Mouse (Mus musculus) erythroblast, embryonic 14.5 days (primary cell): ENCODE data around the gene Cttnbp2. TPM values are rescaled to one million over a fixed set of nuclear protein-coding genes. Genes with fewer than 3 reads are reported as not detected.

Experiments
- H3K27me3 ChIP-seq: 2 replicates; pipeline ENCODE4 v1.6.1; 2012; ENCODE audit warnings: inconsistent platforms; ENCODE audit not compliant: control insufficient read depth
- H3K36me3 ChIP-seq: 2 replicates; pipeline ENCODE4 v1.6.1; 2012; ENCODE audit warnings: mild to moderate bottlenecking, inconsistent platforms; ENCODE audit not compliant: control insufficient read depth
- H3K4me1 ChIP-seq: 2 replicates; pipeline ENCODE4 v1.6.1; 2012; ENCODE audit warnings: inconsistent platforms; ENCODE audit not compliant: control insufficient read depth
- H3K4me3 ChIP-seq: replicated peaks from 2 replicates; pipeline ENCODE3; 2012; ENCODE audit warnings: moderate library complexity, mild to moderate bottlenecking, inconsistent platforms
- H3K9me3 ChIP-seq: 2 replicates; pipeline ENCODE4 v1.6.1; 2012; ENCODE audit warnings: low read length, inconsistent platforms, mixed read lengths; ENCODE audit not compliant: control insufficient read depth
- GATA1 ChIP-seq: IDR thresholded peaks from 2 replicates; pipeline ENCODE4 v1.6.1; 2012; ENCODE audit warnings: low read length, inconsistent platforms, mixed read lengths
- TAL1 ChIP-seq: IDR thresholded peaks from 3 replicates; pipeline ENCODE4 v1.6.1; 2012; ENCODE audit warnings: low read length, inconsistent platforms, mixed read lengths
- polyA plus RNA-seq: library from polyadenylated mRNA; stranded (reverse); fragments of >175 nt; gene quantifications from 2 replicates; pipeline ENCODE4 v1.2.3, GENCODE M21; 2012

Cttnbp2 gene
- polyA plus RNA-seq, 1 experiment, result not detected

DNA sequence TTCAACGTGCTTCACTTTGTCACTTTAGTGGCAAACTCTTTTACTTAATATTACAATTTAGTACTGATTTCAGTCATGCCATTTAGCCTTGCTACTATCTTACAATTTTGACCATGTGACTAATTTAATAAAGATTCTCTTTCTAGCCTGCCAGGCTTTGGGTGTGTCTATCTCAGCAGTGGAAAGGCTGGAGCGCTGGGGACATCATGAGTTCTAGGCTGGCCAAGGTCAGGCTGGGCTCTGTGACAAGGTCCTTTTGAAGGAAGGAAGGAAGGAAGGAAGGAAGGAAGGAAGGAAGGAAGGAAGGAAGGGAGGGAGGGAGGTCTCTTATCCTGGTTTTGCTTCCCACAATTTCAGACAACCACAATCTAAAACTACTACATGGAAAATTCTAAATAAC is 39.7 kb downstream of the Cttnbp2 start:
- TF ChIP-seq TAL1, result no peak
- TF ChIP-seq GATA1, result no peak

DNA sequence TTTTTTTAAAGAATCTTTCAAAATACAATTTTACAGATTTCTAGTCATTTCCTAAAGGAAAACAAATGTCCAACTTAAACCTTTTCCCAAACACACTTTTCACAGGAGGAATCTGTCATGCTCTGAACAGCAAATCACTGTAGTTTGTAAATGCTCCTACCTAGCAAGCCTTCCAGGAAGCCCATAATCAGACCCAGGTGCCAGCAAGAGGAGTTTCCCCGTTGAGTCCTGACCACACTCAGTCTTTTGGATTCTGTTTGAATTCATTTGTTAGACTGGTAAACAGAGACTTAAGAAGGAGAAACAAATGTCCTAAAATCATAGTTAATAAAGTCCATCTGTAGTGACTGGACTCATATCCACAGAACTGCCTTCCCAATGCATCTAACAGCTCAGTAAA is 40.1 kb downstream of the Cttnbp2 start:
- H3K9me3 ChIP-seq, result no peaks in the 10 kb centered on the region
- no peaks in the 10 kb centered on the region for H3K27me3 ChIP-seq
- H3K36me3 ChIP-seq, result no peaks in the 10 kb centered on the region
- TF ChIP-seq GATA1, result no peak
- no peak for TF ChIP-seq TAL1
- no peak overlapping the region for H3K4me3 ChIP-seq
- no peaks in the 10 kb centered on the region for H3K4me1 ChIP-seq

More for the DNA sequence above, 39.7 kb downstream of the Cttnbp2 start:
- H3K4me3 ChIP-seq, result no peak overlapping the region
- H3K9me3 ChIP-seq, result no peaks in the 10 kb centered on the region
- no peaks in the 10 kb centered on the region for H3K4me1 ChIP-seq
- H3K27me3 ChIP-seq, result no peaks in the 10 kb centered on the region
- H3K36me3 ChIP-seq, result no peaks in the 10 kb centered on the region

DNA sequence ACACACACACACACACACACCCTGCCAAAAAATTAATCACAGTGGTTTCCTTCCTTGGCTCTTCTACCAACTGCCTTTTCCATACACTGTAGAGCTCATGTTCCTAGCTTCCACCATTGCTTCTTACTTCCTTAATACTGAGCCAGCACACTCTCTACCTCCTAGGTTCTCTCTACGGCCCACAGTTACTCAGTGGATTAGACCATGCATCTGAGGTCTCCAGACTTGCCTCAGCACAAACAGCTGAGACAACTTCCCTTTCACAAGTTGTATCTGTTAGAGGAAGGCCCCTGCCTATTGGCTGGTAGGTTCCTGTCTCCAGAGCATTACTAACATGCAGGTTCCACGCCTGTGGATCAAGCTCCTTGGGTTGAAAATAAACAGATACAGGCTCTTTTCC is 45.4 kb downstream of the Cttnbp2 start:
- Histone ChIP-seq H3K27me3 (no peaks in the 10 kb centered on the region), H3K9me3 (no peaks in the 10 kb centered on the region), H3K36me3 (no peaks in the 10 kb centered on the region), H3K4me1 (no peaks in the 10 kb centered on the region), H3K4me3 (no peak overlapping the region)
- no peak for TF ChIP-seq TAL1
- no peak for TF ChIP-seq GATA1

DNA sequence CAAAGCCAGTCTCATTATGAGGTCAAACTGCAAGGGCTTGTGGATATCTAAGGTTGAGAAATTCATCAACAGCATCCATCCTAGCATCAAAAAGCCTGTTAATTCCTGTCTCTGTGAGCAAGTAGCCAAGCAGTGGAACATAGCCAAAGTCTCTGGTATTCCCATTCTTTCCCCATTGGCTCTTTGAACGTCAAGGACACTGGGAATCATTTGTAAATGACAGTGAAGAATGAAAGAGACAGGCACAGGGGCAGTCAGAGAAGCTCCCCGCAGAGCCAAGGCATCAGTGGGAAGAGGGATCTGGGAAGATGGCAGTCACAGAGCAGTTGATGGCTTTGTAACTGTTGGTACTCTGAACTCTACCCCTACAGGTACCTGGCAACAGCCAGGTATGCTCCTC is 46.9 kb downstream of the Cttnbp2 start:
- no peaks in the 10 kb centered on the region for H3K4me1 ChIP-seq
- no peaks in the 10 kb centered on the region for H3K9me3 ChIP-seq
- TF ChIP-seq TAL1 (no peak), GATA1 (no peak)
- no peak overlapping the region for H3K4me3 ChIP-seq
- H3K27me3 ChIP-seq, result no peaks in the 10 kb centered on the region
- H3K36me3 ChIP-seq, result no peaks in the 10 kb centered on the region

DNA sequence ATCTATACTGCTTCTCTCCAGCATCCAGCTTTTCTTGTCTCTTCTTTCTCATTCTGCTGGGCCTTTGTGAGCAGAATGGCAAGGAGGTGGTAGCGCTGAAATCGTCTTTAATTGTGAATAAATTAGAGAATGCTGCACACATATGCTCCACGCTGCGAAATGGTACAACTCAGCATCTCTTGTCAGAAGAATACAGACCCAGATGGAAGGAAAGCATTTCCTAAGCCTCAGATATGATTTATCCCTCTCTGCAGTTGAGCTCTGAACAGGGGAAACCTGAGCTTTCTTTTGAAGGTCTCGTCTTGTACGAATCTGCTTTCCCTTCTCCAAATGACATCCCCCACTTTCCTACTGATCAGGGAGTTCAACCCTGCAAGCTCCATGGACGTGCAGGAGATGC is 48.4 kb downstream of the Cttnbp2 start:
- TF ChIP-seq GATA1 (no peak), TAL1 (no peak)
- H3K27me3 ChIP-seq, result no peaks in the 10 kb centered on the region
- no peaks in the 10 kb centered on the region for H3K36me3 ChIP-seq
- H3K4me3 ChIP-seq, result no peak overlapping the region
- H3K9me3 ChIP-seq, result no peaks in the 10 kb centered on the region
- no peaks in the 10 kb centered on the region for H3K4me1 ChIP-seq

DNA sequence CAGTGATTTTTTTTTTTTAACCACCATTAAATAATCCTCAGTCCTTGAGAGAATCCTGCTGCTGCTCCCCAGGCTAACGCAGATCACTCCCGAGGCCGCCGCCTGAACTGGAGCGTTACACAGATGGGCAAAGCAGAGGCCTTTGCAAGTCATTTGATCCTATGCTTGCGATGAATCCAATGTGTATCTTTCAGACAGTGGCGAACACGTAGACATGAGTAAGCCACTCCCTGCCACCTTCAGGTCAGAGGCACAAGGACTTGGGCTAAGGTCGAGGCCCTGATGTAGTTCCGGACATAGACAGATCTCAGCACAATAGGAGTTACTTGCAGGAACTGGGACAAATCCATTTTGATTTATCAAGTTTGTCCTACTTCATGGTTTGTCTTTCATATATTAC is 49.0 kb downstream of the Cttnbp2 start:
- TF ChIP-seq GATA1 (no peak), TAL1 (no peak)
- no peak overlapping the region for H3K4me3 ChIP-seq
- no peaks in the 10 kb centered on the region for H3K27me3 ChIP-seq
- no peaks in the 10 kb centered on the region for H3K9me3 ChIP-seq
- H3K4me1 ChIP-seq, result no peaks in the 10 kb centered on the region
- no peaks in the 10 kb centered on the region for H3K36me3 ChIP-seq

DNA sequence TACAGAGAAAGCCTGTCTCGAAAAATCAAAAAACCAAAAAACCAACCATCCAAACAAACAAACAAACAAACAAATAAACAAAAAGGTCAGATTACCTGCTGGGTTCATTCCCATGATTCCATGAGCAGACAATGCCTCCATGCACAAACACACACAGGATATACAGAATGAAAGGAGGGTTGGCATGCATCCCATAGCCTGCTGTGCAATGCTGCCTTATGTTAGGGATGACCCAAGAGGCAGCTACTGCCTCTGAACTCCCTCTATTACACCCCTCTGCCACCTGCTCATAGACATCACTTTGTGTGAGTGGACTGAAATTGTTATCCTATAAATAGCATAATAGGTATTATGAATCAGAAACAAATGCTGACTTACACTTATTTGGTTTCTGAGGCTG is 55.0 kb downstream of the Cttnbp2 start:
- Histone ChIP-seq H3K4me1 (no peaks in the 10 kb centered on the region), H3K4me3 (no peak overlapping the region), H3K36me3 (no peaks in the 10 kb centered on the region), H3K9me3 (no peaks in the 10 kb centered on the region), H3K27me3 (no peaks in the 10 kb centered on the region)
- TF ChIP-seq GATA1 (no peak), TAL1 (no peak)

DNA sequence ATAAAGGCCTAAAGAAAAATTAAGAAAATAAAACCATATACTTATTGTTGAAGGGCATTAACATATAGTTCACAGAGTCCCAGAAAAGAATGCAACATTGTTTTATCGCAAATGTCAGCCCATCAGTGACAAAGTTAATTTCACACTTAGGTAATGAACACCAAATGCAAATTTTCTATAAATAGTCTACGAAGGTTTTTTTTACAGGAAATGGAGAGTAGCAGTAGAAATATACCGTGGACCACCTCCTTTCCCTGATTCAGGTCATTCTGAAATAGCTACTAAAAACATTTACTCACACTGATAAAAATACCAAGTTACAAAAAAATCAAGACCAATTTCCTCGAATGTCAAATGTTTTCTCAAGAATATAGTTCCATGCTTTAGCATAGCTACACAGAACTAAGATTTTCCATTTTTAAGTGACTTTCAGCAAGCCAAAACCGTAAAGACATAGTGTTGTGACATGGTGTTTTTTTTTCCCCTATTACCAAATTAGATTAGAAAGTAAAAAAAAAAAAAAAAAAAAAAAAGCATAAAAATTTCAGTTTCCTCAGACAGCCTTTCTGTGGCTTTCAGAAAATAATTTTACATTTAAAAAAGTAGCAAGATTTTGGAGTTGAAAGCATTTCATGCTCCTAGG is 64.0 kb downstream of the Cttnbp2 start:
- Histone ChIP-seq H3K4me1 (no peaks in the 10 kb centered on the region), H3K36me3 (no peaks in the 10 kb centered on the region), H3K9me3 (no peaks in the 10 kb centered on the region), H3K4me3 (no peak overlapping the region), H3K27me3 (no peaks in the 10 kb centered on the region)
- no peak for TF ChIP-seq GATA1

DNA sequence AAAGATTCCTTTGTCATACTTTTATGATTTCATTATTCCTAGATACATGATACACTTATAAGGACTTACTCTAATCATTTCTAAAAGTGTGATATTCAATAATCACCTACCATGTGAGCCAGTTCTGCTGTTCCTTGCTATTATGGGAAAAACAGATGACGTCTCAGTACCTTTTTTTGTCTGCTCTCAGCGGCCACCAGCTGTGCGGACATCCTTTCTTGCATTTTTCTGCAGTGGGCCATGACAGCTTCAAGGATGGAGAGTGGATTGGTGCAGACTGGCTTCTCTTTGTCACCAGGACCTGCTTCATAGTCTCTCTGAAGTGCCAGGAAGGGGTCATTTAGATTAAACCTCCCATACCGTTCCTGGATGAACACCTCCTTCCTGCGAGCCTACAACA is 66.6 kb downstream of the Cttnbp2 start:
- no peaks in the 10 kb centered on the region for H3K4me1 ChIP-seq
- TF ChIP-seq TAL1 (no peak), GATA1 (no peak)

DNA sequence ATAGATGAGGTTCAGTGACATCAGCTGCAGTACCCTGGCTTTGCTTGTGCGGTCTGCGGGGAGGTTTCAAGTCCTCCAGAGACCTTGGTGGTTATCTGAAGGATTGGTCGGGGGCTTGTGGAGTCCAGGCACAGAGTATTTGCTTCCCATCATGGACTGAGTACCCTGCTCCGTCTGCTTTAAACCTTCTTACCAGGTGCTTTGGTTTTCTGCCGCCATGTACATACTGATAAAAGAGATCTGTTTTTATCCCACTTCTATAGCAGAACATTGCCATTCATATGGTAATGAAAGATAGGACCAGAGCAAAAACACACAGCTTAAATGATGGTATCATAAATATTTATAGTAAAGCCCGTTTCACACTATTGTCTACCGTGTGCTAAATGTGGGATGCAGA is 67.7 kb downstream of the Cttnbp2 start:
- H3K27me3 ChIP-seq, result no peaks in the 10 kb centered on the region
- H3K9me3 ChIP-seq, result no peaks in the 10 kb centered on the region
- peaks cover 8% of the 10 kb centered on the region for H3K4me1 ChIP-seq
- TF ChIP-seq GATA1, result no peak
- TF ChIP-seq TAL1, result no peak
- no peaks in the 10 kb centered on the region for H3K36me3 ChIP-seq
- H3K4me3 ChIP-seq, result no peak overlapping the region

More for the DNA sequence above, 66.6 kb downstream of the Cttnbp2 start:
- Histone ChIP-seq H3K27me3 (no peaks in the 10 kb centered on the region), H3K9me3 (no peaks in the 10 kb centered on the region), H3K4me3 (no peak overlapping the region), H3K36me3 (no peaks in the 10 kb centered on the region)
